Mouse (Mus musculus): ENCODE measurements around the gene Dip2c. TPM values are rescaled to one million over a fixed set of nuclear protein-coding genes. Genes with fewer than 3 reads are reported as not detected.
A peak's percentile ranks its signal among the peaks of the same experiment; 100 is the strongest.

The Dip2c gene
- total and polyA plus RNA-seq, 2 experiments from 2014 or later: 7.1 to 63.6 TPM

DNA sequence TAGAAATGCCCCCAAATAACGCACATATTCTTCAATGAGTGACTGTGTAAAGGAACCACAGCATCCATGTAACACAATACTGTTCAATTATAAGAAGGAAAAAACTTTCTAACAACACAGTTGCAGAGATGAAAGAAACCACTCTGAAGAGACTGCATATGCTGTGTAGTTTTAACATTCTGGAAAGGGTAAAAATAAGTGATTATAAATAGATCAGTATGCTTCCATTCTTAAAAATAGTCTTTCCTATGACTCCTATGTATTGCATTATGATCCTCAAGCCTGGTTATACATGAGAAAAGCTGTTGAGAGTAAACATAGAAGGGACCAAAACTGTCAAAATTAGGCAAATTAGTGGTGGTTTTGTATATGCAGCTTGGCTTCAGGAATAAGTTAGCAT, 197.1 kb downstream of the Dip2c start:
- Histone ChIP-seq H3K27me3 (ENCODE audit: control insufficient read depth, insufficient read depth, low read length) (no peaks in the 10 kb centered on the region), H3K4me3 (ENCODE audit: low read depth, low read length) (no peak overlapping the region), H3K9me3 (replicated peaks; ENCODE audit: control insufficient read depth, low read length) (0 out of 2 replicates have a peak, but pooled peaks cover 4% of the 10 kb centered on the region), H3K4me2 (ENCODE audit: low read depth, low read length) (no peak overlapping the region), H3K4me1 (ENCODE audit: control insufficient read depth, insufficient read depth) (no peaks in the 10 kb centered on the region), H3K36me3 (replicated peaks; ENCODE audit: control insufficient read depth, insufficient read depth, low read length) (no peaks in the 10 kb centered on the region), H3K9ac (replicated peaks; ENCODE audit: low read depth, low read length) (no peak overlapping the region), H3K27ac (ENCODE audit: low read depth) (0 out of 2 replicates have a peak overlapping the region, but pooled peaks have one; percentile 15)
- 75% methylated on average over 1 of the region's 1 CpGs for WGBS
- no peak for DNase-seq (ENCODE audit: low spot score)
- TF ChIP-seq EP300 (IDR thresholded peaks at IDR 0.05; ENCODE audit: low read depth) (no peak), CTCF (IDR thresholded peaks at IDR 0.05; ENCODE audit: low read depth) (no peak)
- no peak for ATAC-seq (ENCODE audit: insufficient read depth, low read depth)

- Histone ChIP-seq H3K4me2 (ENCODE audit: low read depth, low read length) (no peak overlapping the region), H3K4me3 (ENCODE audit: low read depth, low read length) (no peak overlapping the region), H3K27me3 (ENCODE audit: control insufficient read depth, insufficient read depth, low read length) (no peaks in the 10 kb centered on the region), H3K9ac (replicated peaks; ENCODE audit: low read depth, low read length) (no peak overlapping the region), H3K27ac (ENCODE audit: low read depth) (no peak overlapping the region), H3K9me3 (replicated peaks; ENCODE audit: control insufficient read depth, low read length) (no peaks in the 10 kb centered on the region), H3K4me1 (ENCODE audit: control insufficient read depth, insufficient read depth) (peaks cover 23% of the 10 kb centered on the region), H3K36me3 (replicated peaks; ENCODE audit: control insufficient read depth, insufficient read depth, low read length) (no peaks in the 10 kb centered on the region)
- ATAC-seq (ENCODE audit: insufficient read depth, low read depth): no peak
- TF ChIP-seq EP300 (IDR thresholded peaks at IDR 0.05; ENCODE audit: low read depth) (no peak), CTCF (IDR thresholded peaks at IDR 0.05; ENCODE audit: low read depth) (no peak)
- no peak for DNase-seq (ENCODE audit: low spot score)
- 76% methylated on average over 1 of the region's 1 CpGs for WGBS
These were observed 205.4 kb downstream of the Dip2c start for GRCm38 (mm10) chr13:9481722-9482121.

DNA sequence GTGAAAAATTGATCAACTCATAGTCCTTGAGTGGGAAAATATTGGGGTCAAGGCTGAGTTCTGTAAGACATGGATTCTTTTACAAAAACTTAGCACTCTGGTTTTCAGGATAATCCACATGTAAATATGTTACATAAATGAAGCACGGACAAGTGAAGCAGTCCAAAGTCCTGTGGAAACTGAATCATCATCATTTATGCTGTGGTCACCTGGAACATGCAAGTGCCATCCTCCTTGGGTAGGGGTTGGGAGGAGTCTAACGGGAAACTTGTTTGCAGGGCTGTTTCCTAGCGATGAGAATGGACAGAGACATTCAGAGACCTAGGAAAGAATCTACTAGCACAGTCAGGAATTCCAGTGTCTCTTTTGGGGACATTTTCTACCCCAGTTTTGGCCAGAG, 213.4 kb downstream of the Dip2c start:
- H3K9me3 ChIP-seq (replicated peaks; ENCODE audit: control insufficient read depth, low read length): no peaks in the 10 kb centered on the region
- WGBS: 76% methylated on average over 3 of the region's 3 CpGs
- no peaks in the 10 kb centered on the region for H3K27me3 ChIP-seq (ENCODE audit: control insufficient read depth, insufficient read depth, low read length)
- no peak for ATAC-seq (ENCODE audit: insufficient read depth, low read depth)
- H3K36me3 ChIP-seq (replicated peaks; ENCODE audit: control insufficient read depth, insufficient read depth, low read length): no peaks in the 10 kb centered on the region
- no peak overlapping the region for H3K27ac ChIP-seq (ENCODE audit: low read depth)
- no peak for TF ChIP-seq CTCF (IDR thresholded peaks at IDR 0.05; ENCODE audit: low read depth)
- TF ChIP-seq EP300 (IDR thresholded peaks at IDR 0.05; ENCODE audit: low read depth): no peak
- H3K4me3 ChIP-seq (ENCODE audit: low read depth, low read length): no peak overlapping the region
- H3K9ac ChIP-seq (replicated peaks; ENCODE audit: low read depth, low read length): no peak overlapping the region
- peaks cover 9% of the 10 kb centered on the region for H3K4me1 ChIP-seq (ENCODE audit: control insufficient read depth, insufficient read depth)
- DNase-seq (ENCODE audit: low spot score): no peak
- H3K4me2 ChIP-seq (ENCODE audit: low read depth, low read length): no peak overlapping the region

DNA sequence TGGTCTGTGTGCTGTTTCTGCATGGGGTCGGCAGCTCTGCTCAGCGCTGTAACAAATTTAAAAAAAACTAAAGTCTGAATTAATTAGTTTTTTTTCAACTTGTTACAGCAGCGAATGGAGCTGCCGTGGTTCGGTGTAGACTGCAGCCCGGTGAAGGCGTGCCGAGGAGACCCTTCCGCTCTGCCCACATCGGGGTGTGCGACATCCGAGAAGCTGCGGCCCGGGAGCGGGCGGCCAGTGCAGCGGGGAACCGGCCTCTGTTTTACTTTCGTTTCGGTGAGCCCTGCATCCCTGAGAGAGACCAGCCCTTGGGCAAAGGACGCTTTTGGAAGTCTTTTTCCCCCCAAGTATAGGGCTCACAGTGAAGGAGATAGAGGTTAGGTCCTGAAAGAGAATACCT, 218.4 kb downstream of the Dip2c start:
- Histone ChIP-seq H3K4me1 (ENCODE audit: control insufficient read depth, insufficient read depth) (peaks cover 18% of the 10 kb centered on the region), H3K27me3 (ENCODE audit: control insufficient read depth, insufficient read depth, low read length) (no peaks in the 10 kb centered on the region), H3K36me3 (replicated peaks; ENCODE audit: control insufficient read depth, insufficient read depth, low read length) (no peaks in the 10 kb centered on the region), H3K4me3 (ENCODE audit: low read depth, low read length) (peak overlapping the region; percentile 42), H3K9me3 (replicated peaks; ENCODE audit: control insufficient read depth, low read length) (no peaks in the 10 kb centered on the region), H3K4me2 (ENCODE audit: low read depth, low read length) (peak overlapping the region; percentile 59), H3K9ac (replicated peaks; ENCODE audit: low read depth, low read length) (peak overlapping the region; percentile 34), H3K27ac (ENCODE audit: low read depth) (peak overlapping the region; percentile 40)
- ATAC-seq (ENCODE audit: insufficient read depth, low read depth): peak; percentile 79
- peak; percentile 24 for DNase-seq (ENCODE audit: low spot score)
- WGBS: 42% methylated on average over 21 of the region's 21 CpGs
- no peak for TF ChIP-seq CTCF (IDR thresholded peaks at IDR 0.05; ENCODE audit: low read depth)
- no peak for TF ChIP-seq EP300 (IDR thresholded peaks at IDR 0.05; ENCODE audit: low read depth)

DNA sequence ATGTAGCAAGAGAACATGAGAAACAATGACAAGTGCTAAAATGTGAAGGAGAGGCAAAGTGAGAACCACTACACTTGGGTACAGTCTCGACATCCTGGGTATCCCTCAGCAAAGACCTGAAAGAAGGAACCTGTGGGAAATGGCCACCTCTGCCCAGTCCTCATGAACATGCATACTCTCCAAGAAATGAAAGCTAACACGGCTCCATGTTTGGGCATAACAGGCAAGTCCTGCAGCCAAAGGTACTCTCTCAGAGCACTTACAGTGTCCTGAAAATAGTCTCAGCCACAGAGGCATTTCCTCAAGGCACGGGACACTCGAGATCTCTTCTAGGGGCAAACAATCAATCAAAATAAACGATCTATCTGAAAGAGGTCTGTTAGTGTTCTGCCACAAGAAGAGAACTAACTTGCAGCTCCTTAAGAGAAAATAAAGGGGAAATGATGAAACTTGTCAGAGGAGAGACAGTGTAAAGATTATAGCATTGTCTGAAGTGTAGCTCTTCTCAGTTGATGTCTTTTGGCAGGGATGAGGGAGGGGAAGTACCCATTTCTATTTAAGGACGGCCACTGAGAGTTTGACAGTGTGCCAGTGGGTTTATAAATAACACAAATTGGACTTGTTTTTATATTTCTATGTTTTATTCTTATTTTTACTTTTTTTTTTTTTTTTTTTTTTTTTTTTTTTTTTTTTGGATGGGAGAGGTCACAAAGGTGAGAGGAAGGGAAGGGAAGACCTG, 228.0 kb downstream of the Dip2c start:
- 0 out of 2 replicates have a peak overlapping the region, but pooled peaks have one; percentile 19 for H3K4me3 ChIP-seq (ENCODE audit: low read depth, low read length)
- H3K4me1 ChIP-seq (ENCODE audit: control insufficient read depth, insufficient read depth): peaks cover 9% of the 10 kb centered on the region; the same call in 1 of the 2 replicates
- no peak for TF ChIP-seq CTCF (IDR thresholded peaks at IDR 0.05; ENCODE audit: low read depth)
- TF ChIP-seq EP300 (IDR thresholded peaks at IDR 0.05; ENCODE audit: low read depth): no peak
- peak overlapping the region; percentile 50 for H3K4me2 ChIP-seq (ENCODE audit: low read depth, low read length)
- peak overlapping the region; percentile 75 for H3K27ac ChIP-seq (ENCODE audit: low read depth)
- H3K9ac ChIP-seq (replicated peaks; ENCODE audit: low read depth, low read length): no peak overlapping the region
- ATAC-seq (ENCODE audit: insufficient read depth, low read depth) (peak; percentile 82), DNase-seq (ENCODE audit: low spot score) (peak; percentile 77)
- no peaks in the 10 kb centered on the region for H3K27me3 ChIP-seq (ENCODE audit: control insufficient read depth, insufficient read depth, low read length)
- H3K36me3 ChIP-seq (replicated peaks; ENCODE audit: control insufficient read depth, insufficient read depth, low read length): no peaks in the 10 kb centered on the region
- no peaks in the 10 kb centered on the region for H3K9me3 ChIP-seq (replicated peaks; ENCODE audit: control insufficient read depth, low read length)
- 17% methylated on average over 6 of the region's 6 CpGs for WGBS

All from heart, postnatal 0 days (tissue).